Mouse (Mus musculus) thymus, adult 2 months (tissue): ENCODE measurements at regions not wholly inside any gene's neighbourhood (a gene's known extent, or its start where the extent isn't known, plus 50 kb on each side); places are given as distances from the start of the nearest gene placed in this dataset.

Experiments
- CTCF ChIP-seq: fragments of 200-500 bp; IDR thresholded peaks from 2 replicates; pipeline ENCODE4 v1.5.1; 2012; ENCODE audit warnings: mild to moderate bottlenecking, control low read depth, low read length, moderate library complexity, borderline replicate concordance; ENCODE audit not compliant: control insufficient read depth, poor library complexity, insufficient read depth; ENCODE audit errors: extremely low read depth
- POLR2A ChIP-seq: fragments of 200-500 bp; IDR thresholded peaks from 2 replicates; pipeline ENCODE4 v1.6.1; 2012; ENCODE audit warnings: mild to moderate bottlenecking, low read length, control low read depth, moderate library complexity; ENCODE audit not compliant: control insufficient read depth, poor library complexity, insufficient read depth; ENCODE audit errors: extremely low read depth

DNA sequence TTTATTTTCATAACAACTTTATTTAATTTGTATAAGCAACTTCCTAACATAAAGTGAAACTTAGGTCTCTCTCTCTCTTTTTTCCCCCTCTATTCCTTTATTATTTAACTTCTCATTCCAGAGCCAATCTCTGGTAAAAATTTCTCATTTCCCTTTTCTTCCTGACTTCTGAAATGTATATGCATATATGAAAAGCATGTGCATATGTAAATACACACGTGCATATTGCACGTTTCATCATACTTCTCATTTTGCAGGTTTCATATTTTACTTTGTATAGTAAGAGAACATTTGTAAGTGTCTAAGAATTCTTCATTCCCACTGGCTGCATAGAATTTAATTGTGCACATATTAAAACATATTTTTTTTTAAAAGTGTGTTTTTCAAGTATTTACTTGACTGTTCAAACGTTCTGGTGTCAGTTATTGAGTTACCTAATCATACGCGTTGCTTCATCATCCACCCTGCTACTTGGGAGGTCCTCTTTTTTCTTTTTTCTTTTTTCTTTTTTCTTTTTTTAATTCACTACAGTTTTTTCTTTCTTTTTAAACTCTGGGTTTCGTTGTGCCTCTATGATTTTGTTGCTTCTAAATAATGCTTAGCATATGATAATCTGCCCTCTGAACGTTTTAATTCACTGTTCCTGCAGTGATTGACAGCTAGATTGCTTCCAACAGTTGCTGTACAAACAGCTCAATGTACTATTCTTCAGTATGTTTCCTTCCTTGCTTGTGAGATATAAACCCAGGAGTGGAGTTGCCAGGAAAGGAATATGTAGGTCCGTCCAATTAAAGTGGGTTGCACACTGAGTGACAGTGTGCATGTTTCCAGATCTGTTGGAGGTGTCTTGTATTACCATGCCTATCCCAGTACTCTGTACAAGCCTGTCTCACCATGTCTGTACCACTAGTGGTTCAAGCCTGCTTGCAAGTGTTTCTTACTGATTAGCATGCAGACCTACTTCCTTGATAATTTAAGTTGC, 303.2 kb downstream of the Tmem38b start:
- TF ChIP-seq CTCF (no peak), POLR2A (no peak)
